Mouse (Mus musculus) stomach, embryonic 15.5 days (tissue): ENCODE measurements around the gene Was. TPM values are rescaled to one million over a fixed set of nuclear protein-coding genes. Genes with fewer than 3 reads are reported as not detected.

Source experiments
- ATAC-seq: fragments of 200-750 bp; cut with Nextera tagmentation; 2 replicates; pipeline ENCODE4 v1.8.0; 2017; ENCODE audit warnings: low read depth, moderate number of reproducible peaks, moderate TSS enrichment; ENCODE audit not compliant: insufficient read depth, low FRiP score
- H3K27ac ChIP-seq: fragments of 300-500 bp; sonication (generic); 2 replicates; pipeline ENCODE4 v1.5.1; 2015; ENCODE audit warnings: mild to moderate bottlenecking, inconsistent platforms
- H3K27me3 ChIP-seq: fragments of 300-500 bp; sonication (generic); replicated peaks from 2 replicates; pipeline ENCODE4 v1.6.1; 2015; ENCODE audit warnings: inconsistent platforms
- H3K36me3 ChIP-seq: fragments of 300-500 bp; sonication (generic); 2 replicates; pipeline ENCODE4 v1.6.1; 2015; ENCODE audit warnings: inconsistent platforms
- H3K4me1 ChIP-seq: fragments of 300-500 bp; sonication (generic); 2 replicates; pipeline ENCODE4 v1.6.1; 2015; ENCODE audit warnings: inconsistent platforms
- H3K4me2 ChIP-seq: fragments of 300-500 bp; sonication (generic); 2 replicates; pipeline ENCODE4 v1.6.1; 2015; ENCODE audit warnings: mild to moderate bottlenecking, inconsistent platforms
- H3K4me3 ChIP-seq: fragments of 300-500 bp; sonication (generic); replicated peaks from 2 replicates; pipeline ENCODE4 v1.5.1; 2015; ENCODE audit warnings: inconsistent platforms
- H3K9ac ChIP-seq: fragments of 300-500 bp; sonication (generic); 2 replicates; pipeline ENCODE4 v1.6.1; 2015; ENCODE audit warnings: inconsistent platforms
- H3K9me3 ChIP-seq: fragments of 300-500 bp; sonication (generic); 2 replicates; pipeline ENCODE4 v1.6.1; 2016; ENCODE audit warnings: inconsistent platforms
- WGBS: fragments of 180-500 bp; shearing (Covaris S2); methylation state at CpG from one replicate; pipeline ENCODE4 v1.1.7; 2015; 5-methylcytosine and 5-hydroxymethylcytosine counted together
- polyA plus RNA-seq: library from polyadenylated mRNA; unstranded; fragments of >200 nt; fragmentation: Nextera tagmentation; extraction: Ambion mirVana; gene quantifications from 2 replicates; pipeline ENCODE4 v1.2.1, GENCODE M21; 2015

Gene Was
- polyA plus RNA-seq: 0.48 and 1.2 TPM in 2 replicates

- H3K9ac ChIP-seq: no peak within 1 kb of the TSS
- H3K27me3 ChIP-seq: no peaks in the 10 kb centered on the region
- H3K4me1 ChIP-seq: no peaks in the 10 kb centered on the region
- no peak within 1 kb of the TSS for H3K27ac ChIP-seq
- no peak for ATAC-seq
- H3K36me3 ChIP-seq: no peaks in the 10 kb centered on the region
- no peak within 1 kb of the TSS for H3K4me2 ChIP-seq
- H3K9me3 ChIP-seq: no peaks in the 10 kb centered on the region
- 76% methylated on average over 14 of the region's 14 CpGs for WGBS
- H3K4me3 ChIP-seq: no peak within 1 kb of the TSS
These were observed at the start of gene Was for GRCm38 (mm10) chrX:8090346-8090953. Was (minus strand) TSS chrX:8090498.

GRCm38 (mm10) chrX:8139480-8139879, 49.2 kb upstream of the Was start:
- Histone ChIP-seq H3K27ac (no peak overlapping the region), H3K4me3 (no peak overlapping the region), H3K9ac (no peak overlapping the region), H3K4me1 (0 out of 2 replicates have a peak, but pooled peaks cover 6% of the 10 kb centered on the region), H3K27me3 (no peaks in the 10 kb centered on the region), H3K4me2 (no peak overlapping the region), H3K9me3 (no peaks in the 10 kb centered on the region), H3K36me3 (peaks cover 3% of the 10 kb centered on the region; the same call in 1 of the 2 replicates)
- ATAC-seq: no peak
- WGBS: 39% methylated on average over 1 of the region's 1 CpGs

GRCm38 (mm10) chrX:8135886-8136285, 45.6 kb upstream of the Was start:
- Histone ChIP-seq H3K9ac (no peak overlapping the region), H3K9me3 (no peaks in the 10 kb centered on the region), H3K27me3 (no peaks in the 10 kb centered on the region), H3K4me1 (no peaks in the 10 kb centered on the region), H3K4me2 (no peak overlapping the region), H3K4me3 (no peak overlapping the region), H3K27ac (no peak overlapping the region), H3K36me3 (peaks cover 1% of the 10 kb centered on the region; the same call in 1 of the 2 replicates)
- 35% methylated on average over 2 of the region's 2 CpGs for WGBS
- ATAC-seq: no peak

GRCm38 (mm10) chrX:8132017-8132976, 42.0 kb upstream of the Was start, which contains the start of gene Wdr13:
Wdr13 (minus strand) TSS chrX:8132892.
- H3K9me3 ChIP-seq: no peaks in the 10 kb centered on the region
- peaks cover 3% of the 10 kb centered on the region; the same call in 1 of the 2 replicates for H3K36me3 ChIP-seq
- H3K4me1 ChIP-seq: no peaks in the 10 kb centered on the region
- peak within 1 kb of the TSS; percentile 52 for H3K4me3 ChIP-seq
- 20% methylated on average over 39 of the region's 40 CpGs for WGBS
- no peaks in the 10 kb centered on the region for H3K27me3 ChIP-seq
- peak within 1 kb of the TSS; percentile 96 for H3K27ac ChIP-seq
- H3K9ac ChIP-seq: no peak within 1 kb of the TSS; the same call in 1 of the 2 replicates
- ATAC-seq: peak; percentile 88
- H3K4me2 ChIP-seq: peak within 1 kb of the TSS; percentile 52

GRCm38 (mm10) chrX:8131393-8131792, 41.1 kb upstream of the Was start:
- no peak for ATAC-seq
- H3K4me2 ChIP-seq: peak overlapping the region; percentile 52
- H3K36me3 ChIP-seq: peaks cover 3% of the 10 kb centered on the region; the same call in 1 of the 2 replicates
- H3K27ac ChIP-seq: no peak overlapping the region
- 90% methylated on average over 17 of the region's 17 CpGs for WGBS
- H3K9ac ChIP-seq: no peak overlapping the region
- H3K9me3 ChIP-seq: no peaks in the 10 kb centered on the region
- peak overlapping the region; percentile 52 for H3K4me3 ChIP-seq
- no peaks in the 10 kb centered on the region for H3K4me1 ChIP-seq
- no peaks in the 10 kb centered on the region for H3K27me3 ChIP-seq

GRCm38 (mm10) chrX:8125235-8125634, 34.9 kb upstream of the Was start:
- H3K9ac ChIP-seq: no peak overlapping the region
- no peak overlapping the region for H3K4me3 ChIP-seq
- no peaks in the 10 kb centered on the region for H3K4me1 ChIP-seq
- ATAC-seq: no peak
- 75% methylated on average over 7 of the region's 7 CpGs for WGBS
- H3K36me3 ChIP-seq: peaks cover 8% of the 10 kb centered on the region; the same call in 1 of the 2 replicates
- H3K27ac ChIP-seq: no peak overlapping the region
- no peaks in the 10 kb centered on the region for H3K27me3 ChIP-seq
- no peaks in the 10 kb centered on the region for H3K9me3 ChIP-seq
- no peak overlapping the region for H3K4me2 ChIP-seq

- Histone ChIP-seq H3K4me2 (no peak overlapping the region), H3K27me3 (no peaks in the 10 kb centered on the region), H3K27ac (no peak overlapping the region), H3K4me1 (no peaks in the 10 kb centered on the region), H3K36me3 (peaks cover 5% of the 10 kb centered on the region; the same call in 1 of the 2 replicates), H3K9me3 (no peaks in the 10 kb centered on the region), H3K4me3 (no peak overlapping the region), H3K9ac (no peak overlapping the region)
- ATAC-seq: no peak
- WGBS: 81% methylated on average over 6 of the region's 6 CpGs
These were observed 33.6 kb upstream of the Was start for GRCm38 (mm10) chrX:8123821-8124470.

GRCm38 (mm10) chrX:8117264-8117663, 27.0 kb upstream of the Was start:
- Histone ChIP-seq H3K27ac (no peak overlapping the region), H3K9ac (no peak overlapping the region), H3K4me1 (no peaks in the 10 kb centered on the region), H3K4me2 (no peak overlapping the region), H3K4me3 (no peak overlapping the region), H3K9me3 (no peaks in the 10 kb centered on the region), H3K36me3 (no peaks in the 10 kb centered on the region), H3K27me3 (no peaks in the 10 kb centered on the region)
- no peak for ATAC-seq

- 77% methylated on average over 4 of the region's 4 CpGs for WGBS
- H3K9me3 ChIP-seq: no peaks in the 10 kb centered on the region
- no peak overlapping the region for H3K4me3 ChIP-seq
- H3K36me3 ChIP-seq: no peaks in the 10 kb centered on the region
- H3K4me1 ChIP-seq: no peaks in the 10 kb centered on the region
- no peak overlapping the region for H3K27ac ChIP-seq
- H3K27me3 ChIP-seq: no peaks in the 10 kb centered on the region
- ATAC-seq: no peak
- no peak overlapping the region for H3K4me2 ChIP-seq
- H3K9ac ChIP-seq: no peak overlapping the region
These were observed 25.0 kb upstream of the Was start for GRCm38 (mm10) chrX:8115275-8115674.

GRCm38 (mm10) chrX:8105019-8105418, 14.7 kb upstream of the Was start:
- no peaks in the 10 kb centered on the region for H3K36me3 ChIP-seq
- H3K9ac ChIP-seq: no peak overlapping the region
- H3K27ac ChIP-seq: no peak overlapping the region
- no peak overlapping the region for H3K4me3 ChIP-seq
- WGBS: 89% methylated on average over 3 of the region's 3 CpGs
- H3K9me3 ChIP-seq: no peaks in the 10 kb centered on the region
- no peaks in the 10 kb centered on the region for H3K27me3 ChIP-seq
- no peak overlapping the region for H3K4me2 ChIP-seq
- no peak for ATAC-seq
- no peaks in the 10 kb centered on the region for H3K4me1 ChIP-seq

- Histone ChIP-seq H3K27ac (no peak overlapping the region), H3K4me1 (no peaks in the 10 kb centered on the region), H3K4me3 (no peak overlapping the region), H3K9me3 (no peaks in the 10 kb centered on the region), H3K9ac (no peak overlapping the region), H3K4me2 (no peak overlapping the region), H3K27me3 (no peaks in the 10 kb centered on the region), H3K36me3 (no peaks in the 10 kb centered on the region)
- ATAC-seq: peak; percentile 63; the same call in 1 of the 2 replicates
- WGBS: 58% methylated on average over 7 of the region's 7 CpGs
These were observed 11.9 kb upstream of the Was start for GRCm38 (mm10) chrX:8102213-8102668.
